Mouse (Mus musculus): Measurements from ENCODE around the gene Grik5. TPM values are rescaled to one million over a fixed set of nuclear protein-coding genes. Genes with fewer than 3 reads are reported as not detected.
A peak's percentile ranks its signal among the peaks of the same experiment; 100 is the strongest.

The Grik5 gene
- polyA plus RNA-seq, 1 experiment from 2014 or later: 9.6 TPM

- no peak for DNase-seq (ENCODE audit: low spot score)
- no peak for ATAC-seq (ENCODE audit: insufficient read depth, low FRiP score, low TSS enrichment)
- peaks cover 18% of the 10 kb centered on the region for H3K4me1 ChIP-seq (ENCODE audit: control insufficient read depth, insufficient read depth, low read length)
- peak overlapping the region; percentile 92 for H3K4me3 ChIP-seq (ENCODE audit: low read depth, low read length)
- peak overlapping the region; percentile 59 for H3K4me2 ChIP-seq (ENCODE audit: low read depth)
- peak overlapping the region; percentile 67 for H3K9ac ChIP-seq (ENCODE audit: low read length)
- no peaks in the 10 kb centered on the region for H3K9me3 ChIP-seq (ENCODE audit: control insufficient read depth, low read length)
- WGBS: 20% methylated on average over 7 of the region's 7 CpGs
- H3K27me3 ChIP-seq (ENCODE audit: control insufficient read depth, insufficient read depth, low read length): no peaks in the 10 kb centered on the region
- peak overlapping the region; percentile 88 for H3K27ac ChIP-seq (ENCODE audit: low read depth, low read length)
- H3K36me3 ChIP-seq (ENCODE audit: control insufficient read depth, insufficient read depth, low read length): peaks cover 16% of the 10 kb centered on the region
These were observed 4.1 kb upstream of the Grik5 start for GRCm38 (mm10) chr7:25076296-25076662.

GRCm38 (mm10) chr7:25073924-25074323, 1.8 kb upstream of the Grik5 start:
- H3K4me3 ChIP-seq (ENCODE audit: low read depth, low read length): no peak overlapping the region
- no peaks in the 10 kb centered on the region for H3K9me3 ChIP-seq (ENCODE audit: control insufficient read depth, low read length)
- no peak overlapping the region for H3K4me2 ChIP-seq (ENCODE audit: low read depth)
- H3K27ac ChIP-seq (ENCODE audit: low read depth, low read length): no peak overlapping the region
- 84% methylated on average over 8 of the region's 8 CpGs for WGBS
- H3K27me3 ChIP-seq (ENCODE audit: control insufficient read depth, insufficient read depth, low read length): no peaks in the 10 kb centered on the region
- peaks cover 34% of the 10 kb centered on the region for H3K4me1 ChIP-seq (ENCODE audit: control insufficient read depth, insufficient read depth, low read length)
- ATAC-seq (ENCODE audit: insufficient read depth, low FRiP score, low TSS enrichment) (no peak), DNase-seq (ENCODE audit: low spot score) (no peak)
- H3K36me3 ChIP-seq (ENCODE audit: control insufficient read depth, insufficient read depth, low read length): no peaks in the 10 kb centered on the region
- no peak overlapping the region for H3K9ac ChIP-seq (ENCODE audit: low read length)

- Histone ChIP-seq H3K9ac (ENCODE audit: low read length) (peak overlapping the region; percentile 73), H3K27ac (ENCODE audit: low read depth, low read length) (peak overlapping the region; percentile 90), H3K4me3 (ENCODE audit: low read depth, low read length) (peak overlapping the region; percentile 54), H3K4me2 (ENCODE audit: low read depth) (peak overlapping the region; percentile 74), H3K9me3 (ENCODE audit: control insufficient read depth, low read length) (no peaks in the 10 kb centered on the region), H3K36me3 (ENCODE audit: control insufficient read depth, insufficient read depth, low read length) (peaks cover 2% of the 10 kb centered on the region; the same call in 1 of the 2 replicates), H3K27me3 (ENCODE audit: control insufficient read depth, insufficient read depth, low read length) (no peaks in the 10 kb centered on the region), H3K4me1 (ENCODE audit: control insufficient read depth, insufficient read depth, low read length) (peaks cover 31% of the 10 kb centered on the region)
- under 1% methylated on average over 20 of the region's 33 CpGs for WGBS
- DNase-seq (ENCODE audit: low spot score) (peak; percentile 68), ATAC-seq (ENCODE audit: insufficient read depth, low FRiP score, low TSS enrichment) (peak; percentile 2; the same call in 1 of the 2 replicates)
These were observed 707 bp upstream of the Grik5 start for GRCm38 (mm10) chr7:25072716-25073390.

GRCm38 (mm10) chr7:25068724-25069123, 3.4 kb downstream of the Grik5 start:
- DNase-seq (ENCODE audit: low spot score) (peak; percentile 75), ATAC-seq (ENCODE audit: insufficient read depth, low FRiP score, low TSS enrichment) (peak; percentile 45; the same call in 1 of the 2 replicates)
- peaks cover 26% of the 10 kb centered on the region for H3K4me1 ChIP-seq (ENCODE audit: control insufficient read depth, insufficient read depth, low read length)
- no peaks in the 10 kb centered on the region for H3K9me3 ChIP-seq (ENCODE audit: control insufficient read depth, low read length)
- peaks cover 17% of the 10 kb centered on the region for H3K36me3 ChIP-seq (ENCODE audit: control insufficient read depth, insufficient read depth, low read length)
- H3K27ac ChIP-seq (ENCODE audit: low read depth, low read length): no peak overlapping the region
- WGBS: 17% methylated on average over 2 of the region's 2 CpGs
- no peak overlapping the region for H3K4me2 ChIP-seq (ENCODE audit: low read depth)
- no peaks in the 10 kb centered on the region for H3K27me3 ChIP-seq (ENCODE audit: control insufficient read depth, insufficient read depth, low read length)
- H3K9ac ChIP-seq (ENCODE audit: low read length): no peak overlapping the region
- no peak overlapping the region for H3K4me3 ChIP-seq (ENCODE audit: low read depth, low read length)

- no peak overlapping the region for H3K27ac ChIP-seq (ENCODE audit: low read depth, low read length)
- H3K4me3 ChIP-seq (ENCODE audit: low read depth, low read length): no peak overlapping the region
- no peaks in the 10 kb centered on the region for H3K27me3 ChIP-seq (ENCODE audit: control insufficient read depth, insufficient read depth, low read length)
- H3K4me1 ChIP-seq (ENCODE audit: control insufficient read depth, insufficient read depth, low read length): peaks cover 23% of the 10 kb centered on the region
- H3K36me3 ChIP-seq (ENCODE audit: control insufficient read depth, insufficient read depth, low read length): peaks cover 17% of the 10 kb centered on the region
- H3K9ac ChIP-seq (ENCODE audit: low read length): no peak overlapping the region
- no peak overlapping the region for H3K4me2 ChIP-seq (ENCODE audit: low read depth)
- DNase-seq (ENCODE audit: low spot score) (no peak), ATAC-seq (ENCODE audit: insufficient read depth, low FRiP score, low TSS enrichment) (no peak)
- WGBS: 89% methylated on average over 22 of the region's 22 CpGs
- no peaks in the 10 kb centered on the region for H3K9me3 ChIP-seq (ENCODE audit: control insufficient read depth, low read length)
These were observed 4.1 kb downstream of the Grik5 start for GRCm38 (mm10) chr7:25067909-25068656.

- peaks cover 22% of the 10 kb centered on the region for H3K4me1 ChIP-seq (ENCODE audit: control insufficient read depth, insufficient read depth, low read length)
- H3K9ac ChIP-seq (ENCODE audit: low read length): no peak overlapping the region
- no peak overlapping the region for H3K4me2 ChIP-seq (ENCODE audit: low read depth)
- H3K4me3 ChIP-seq (ENCODE audit: low read depth, low read length): no peak overlapping the region
- 83% methylated on average over 7 of the region's 7 CpGs for WGBS
- H3K27me3 ChIP-seq (ENCODE audit: control insufficient read depth, insufficient read depth, low read length): no peaks in the 10 kb centered on the region
- ATAC-seq (ENCODE audit: insufficient read depth, low FRiP score, low TSS enrichment): no peak
- H3K36me3 ChIP-seq (ENCODE audit: control insufficient read depth, insufficient read depth, low read length): peaks cover 19% of the 10 kb centered on the region
- H3K9me3 ChIP-seq (ENCODE audit: control insufficient read depth, low read length): no peaks in the 10 kb centered on the region
- DNase-seq (ENCODE audit: low spot score): no peak
- no peak overlapping the region for H3K27ac ChIP-seq (ENCODE audit: low read depth, low read length)
These were observed 4.8 kb downstream of the Grik5 start for GRCm38 (mm10) chr7:25067338-25067737.

- Histone ChIP-seq H3K4me3 (ENCODE audit: low read depth, low read length) (no peak overlapping the region), H3K36me3 (ENCODE audit: control insufficient read depth, insufficient read depth, low read length) (peaks cover 33% of the 10 kb centered on the region), H3K27ac (ENCODE audit: low read depth, low read length) (no peak overlapping the region), H3K4me2 (ENCODE audit: low read depth) (no peak overlapping the region), H3K4me1 (ENCODE audit: control insufficient read depth, insufficient read depth, low read length) (peaks cover 5% of the 10 kb centered on the region), H3K27me3 (ENCODE audit: control insufficient read depth, insufficient read depth, low read length) (no peaks in the 10 kb centered on the region), H3K9me3 (ENCODE audit: control insufficient read depth, low read length) (no peaks in the 10 kb centered on the region), H3K9ac (ENCODE audit: low read length) (no peak overlapping the region)
- 95% methylated on average over 8 of the region's 8 CpGs for WGBS
- ATAC-seq (ENCODE audit: insufficient read depth, low FRiP score, low TSS enrichment) (no peak), DNase-seq (ENCODE audit: low spot score) (no peak)
These were observed 8.2 kb downstream of the Grik5 start for GRCm38 (mm10) chr7:25063900-25064299.

GRCm38 (mm10) chr7:25063346-25063745, 8.8 kb downstream of the Grik5 start:
- no peak overlapping the region for H3K27ac ChIP-seq (ENCODE audit: low read depth, low read length)
- no peak overlapping the region for H3K4me3 ChIP-seq (ENCODE audit: low read depth, low read length)
- H3K4me2 ChIP-seq (ENCODE audit: low read depth): no peak overlapping the region
- H3K4me1 ChIP-seq (ENCODE audit: control insufficient read depth, insufficient read depth, low read length): peaks cover 2% of the 10 kb centered on the region
- WGBS: 92% methylated on average over 6 of the region's 6 CpGs
- peaks cover 36% of the 10 kb centered on the region for H3K36me3 ChIP-seq (ENCODE audit: control insufficient read depth, insufficient read depth, low read length)
- H3K9me3 ChIP-seq (ENCODE audit: control insufficient read depth, low read length): no peaks in the 10 kb centered on the region
- H3K9ac ChIP-seq (ENCODE audit: low read length): no peak overlapping the region
- DNase-seq (ENCODE audit: low spot score): no peak
- no peak for ATAC-seq (ENCODE audit: insufficient read depth, low FRiP score, low TSS enrichment)
- no peaks in the 10 kb centered on the region for H3K27me3 ChIP-seq (ENCODE audit: control insufficient read depth, insufficient read depth, low read length)

- Histone ChIP-seq H3K4me3 (ENCODE audit: low read depth, low read length) (no peak overlapping the region), H3K4me2 (ENCODE audit: low read depth) (no peak overlapping the region), H3K4me1 (ENCODE audit: control insufficient read depth, insufficient read depth, low read length) (no peaks in the 10 kb centered on the region), H3K36me3 (ENCODE audit: control insufficient read depth, insufficient read depth, low read length) (peaks cover 38% of the 10 kb centered on the region), H3K27ac (ENCODE audit: low read depth, low read length) (no peak overlapping the region), H3K9me3 (ENCODE audit: control insufficient read depth, low read length) (no peaks in the 10 kb centered on the region), H3K27me3 (ENCODE audit: control insufficient read depth, insufficient read depth, low read length) (no peaks in the 10 kb centered on the region), H3K9ac (ENCODE audit: low read length) (no peak overlapping the region)
- DNase-seq (ENCODE audit: low spot score) (no peak), ATAC-seq (ENCODE audit: insufficient read depth, low FRiP score, low TSS enrichment) (no peak)
- 86% methylated on average over 14 of the region's 14 CpGs for WGBS
These were observed 13.3 kb downstream of the Grik5 start for GRCm38 (mm10) chr7:25058836-25059235.

Data from neural tube, embryonic 11.5 days (tissue).